Mouse (Mus musculus) C3H10T1/2 (cell line): ENCODE results near the gene Lrrc10b. TPM values are rescaled to one million over a fixed set of nuclear protein-coding genes. Genes with fewer than 3 reads are reported as not detected.

ENCODE experiments used
- polyA plus RNA-seq, 2 experiments: library from polyadenylated mRNA; unstranded; fragments of >200 nt; fragmentation: generic; extraction: Trizol; gene quantifications; one replicate each; pipeline ENCODE4 v1.2.1; 2012; ENCODE audit warnings: missing spikeins in 2 of 2

Lrrc10b gene
- under 1 TPM in 1 of 2 experiments, not detected in 1; 0.02 TPM for polyA plus RNA-seq

GRCm38 (mm10) chr19:10456752-10457483 is at the start of gene Lrrc10b:
TSS of gene Lrrc10b (minus strand) at chr19:10457473.

GRCm38 (mm10) chr19:10482703-10483102 is 25.4 kb upstream of the Lrrc10b start, which contains the start of gene Ppp1r32:
TSS of gene Ppp1r32 (minus strand) at chr19:10482928.

Other genes starting within 250 kb of the Lrrc10b start
- gene Myrf, start 216.7 kb downstream of the Lrrc10b start, polyA plus RNA-seq, result under 1 TPM; under 0.01 to 0.06 TPM
- gene Dagla, start 152.6 kb downstream of the Lrrc10b start, polyA plus RNA-seq, result 1 to 10 TPM; 2.1 to 5.2 TPM
- gene Syt7, start 68.4 kb downstream of the Lrrc10b start, polyA plus RNA-seq, result under 1 TPM; 0.02 to 0.12 TPM
- under 1 TPM; 0.02 to 0.13 TPM for gene Ppp1r32, start 25.5 kb upstream of the Lrrc10b start, polyA plus RNA-seq
- gene Cpsf7, start 67.8 kb upstream of the Lrrc10b start, polyA plus RNA-seq, result 10 to 100 TPM in 1 of 2 experiments, 1 to 10 TPM in 1; 7.3 to 32.2 TPM
- gene Sdhaf2, start 68.7 kb upstream of the Lrrc10b start, polyA plus RNA-seq, result 10 to 100 TPM in 1 of 2 experiments, 1 to 10 TPM in 1; 8.4 to 38.8 TPM
- 10 to 100 TPM; 22.2 to 36.5 TPM for gene Tmem216, start 98.8 kb upstream of the Lrrc10b start, polyA plus RNA-seq
- 10 to 100 TPM in 1 of 2 experiments, 1 to 10 TPM in 1; 7.9 to 27.6 TPM for gene Cyb561a3, start 119.7 kb upstream of the Lrrc10b start, polyA plus RNA-seq
- gene Tmem138, start 119.9 kb upstream of the Lrrc10b start, polyA plus RNA-seq, result 10 to 100 TPM; 26.6 to 42.2 TPM
- gene Ddb1, start 147.9 kb upstream of the Lrrc10b start, polyA plus RNA-seq, result 100 to 1,000 TPM; 435 to 445 TPM
- 10 to 100 TPM; 18.0 to 40.0 TPM for gene Tkfc, start 148.2 kb upstream of the Lrrc10b start, polyA plus RNA-seq
- under 1 TPM; 0.04 to 0.20 TPM for gene Vwce, start 176.7 kb upstream of the Lrrc10b start, polyA plus RNA-seq
- under 1 TPM in 1 of 2 experiments, not detected in 1; 0.01 TPM for gene Pga5, start 220.6 kb upstream of the Lrrc10b start, polyA plus RNA-seq
- 10 to 100 TPM; 13.6 to 25.7 TPM for gene Vps37c, start 231.3 kb upstream of the Lrrc10b start, polyA plus RNA-seq